Mouse (Mus musculus): ENCODE data around the gene Gm11938. TPM values are rescaled to one million over a fixed set of nuclear protein-coding genes. Genes with fewer than 3 reads are reported as not detected.
"Not testable (repeated sequence)": the region's sequence is repeated elsewhere in the genome, so short reads cannot be mapped to it uniquely, and the experiment has no call there.

Gm11938 gene
- polyA plus RNA-seq, 1 experiment = not detected

GRCm38 (mm10) chr11:99633293-99633692 lies 30.2 kb upstream of the Gm11938 start:
- Histone ChIP-seq H3K27ac (ENCODE audit: control insufficient read depth, insufficient read depth, low read depth, low read length) (no peak overlapping the region), H3K4me1 (ENCODE audit: control insufficient read depth, insufficient read depth, low read length) (no peaks in the 10 kb centered on the region), H3K36me3 (ENCODE audit: control insufficient read depth, insufficient read depth, low read length) (no peaks in the 10 kb centered on the region), H3K4me3 (ENCODE audit: control insufficient read depth, low read depth, low read length) (no peak overlapping the region), H3K27me3 (ENCODE audit: control insufficient read depth, insufficient read depth, low read length) (no peaks in the 10 kb centered on the region)
- TF ChIP-seq CTCF (IDR thresholded peaks at IDR 0.05; ENCODE audit: control insufficient read depth, insufficient read depth, insufficient replicate concordance, low read depth, low read length) (no peak), POLR2A (IDR thresholded peaks at IDR 0.05; ENCODE audit: control insufficient read depth, low read depth, low read length) (no peak)

- Histone ChIP-seq H3K4me3 (ENCODE audit: control insufficient read depth, low read depth, low read length) (no peak overlapping the region), H3K27ac (ENCODE audit: control insufficient read depth, insufficient read depth, low read depth, low read length) (no peak overlapping the region), H3K4me1 (ENCODE audit: control insufficient read depth, insufficient read depth, low read length) (no peaks in the 10 kb centered on the region), H3K27me3 (ENCODE audit: control insufficient read depth, insufficient read depth, low read length) (no peaks in the 10 kb centered on the region), H3K36me3 (ENCODE audit: control insufficient read depth, insufficient read depth, low read length) (no peaks in the 10 kb centered on the region)
- TF ChIP-seq POLR2A (IDR thresholded peaks at IDR 0.05; ENCODE audit: control insufficient read depth, low read depth, low read length) (no peak), CTCF (IDR thresholded peaks at IDR 0.05; ENCODE audit: control insufficient read depth, insufficient read depth, insufficient replicate concordance, low read depth, low read length) (no peak)
Measured at GRCm38 (mm10) chr11:99630890-99631289, 27.8 kb upstream of the Gm11938 start.

GRCm38 (mm10) chr11:99628138-99628537 lies 25.0 kb upstream of the Gm11938 start, which contains the start of gene Krtap4-1:
Gene Krtap4-1, minus strand, starts transcription at chr11:99628238.
- Histone ChIP-seq H3K27me3 (ENCODE audit: control insufficient read depth, insufficient read depth, low read length) (no peaks in the 10 kb centered on the region), H3K27ac (ENCODE audit: control insufficient read depth, insufficient read depth, low read depth, low read length) (no peak within 1 kb of the TSS), H3K4me1 (ENCODE audit: control insufficient read depth, insufficient read depth, low read length) (no peaks in the 10 kb centered on the region), H3K4me3 (ENCODE audit: control insufficient read depth, low read depth, low read length) (no peak within 1 kb of the TSS), H3K36me3 (ENCODE audit: control insufficient read depth, insufficient read depth, low read length) (no peaks in the 10 kb centered on the region)
- no peak for TF ChIP-seq CTCF (IDR thresholded peaks at IDR 0.05; ENCODE audit: control insufficient read depth, insufficient read depth, insufficient replicate concordance, low read depth, low read length)
- no peak for TF ChIP-seq POLR2A (IDR thresholded peaks at IDR 0.05; ENCODE audit: control insufficient read depth, low read depth, low read length)

GRCm38 (mm10) chr11:99620335-99620734 lies 17.2 kb upstream of the Gm11938 start, which contains the start of gene Gm11562:
Gene Gm11562, minus strand, starts transcription at chr11:99620435.
- Histone ChIP-seq H3K4me3 (ENCODE audit: control insufficient read depth, low read depth, low read length) (no peak within 1 kb of the TSS), H3K36me3 (ENCODE audit: control insufficient read depth, insufficient read depth, low read length) (no peaks in the 10 kb centered on the region), H3K4me1 (ENCODE audit: control insufficient read depth, insufficient read depth, low read length) (no peaks in the 10 kb centered on the region), H3K27ac (ENCODE audit: control insufficient read depth, insufficient read depth, low read depth, low read length) (no peak within 1 kb of the TSS), H3K27me3 (ENCODE audit: control insufficient read depth, insufficient read depth, low read length) (no peaks in the 10 kb centered on the region)
- TF ChIP-seq CTCF (IDR thresholded peaks at IDR 0.05; ENCODE audit: control insufficient read depth, insufficient read depth, insufficient replicate concordance, low read depth, low read length) = no peak
- TF ChIP-seq POLR2A (IDR thresholded peaks at IDR 0.05; ENCODE audit: control insufficient read depth, low read depth, low read length) = no peak

- TF ChIP-seq POLR2A (IDR thresholded peaks at IDR 0.05; ENCODE audit: control insufficient read depth, low read depth, low read length) (no peak), CTCF (IDR thresholded peaks at IDR 0.05; ENCODE audit: control insufficient read depth, insufficient read depth, insufficient replicate concordance, low read depth, low read length) (no peak)
- H3K4me1 ChIP-seq (ENCODE audit: control insufficient read depth, insufficient read depth, low read length) = no peaks in the 10 kb centered on the region
Measured at GRCm38 (mm10) chr11:99614796-99615363, 11.8 kb upstream of the Gm11938 start, which contains the start of gene Krtap2-4. Gene Krtap2-4, minus strand, starts transcription at chr11:99614846.

GRCm38 (mm10) chr11:99610089-99610488 lies 7.0 kb upstream of the Gm11938 start, which contains the start of gene Gm11937:
Gene Gm11937, minus strand, starts transcription at chr11:99610189.
- H3K27me3 ChIP-seq (ENCODE audit: control insufficient read depth, insufficient read depth, low read length); H3K4me1 ChIP-seq (ENCODE audit: control insufficient read depth, insufficient read depth, low read length); H3K36me3 ChIP-seq (ENCODE audit: control insufficient read depth, insufficient read depth, low read length); H3K4me3 ChIP-seq (ENCODE audit: control insufficient read depth, low read depth, low read length); H3K27ac ChIP-seq (ENCODE audit: control insufficient read depth, insufficient read depth, low read depth, low read length): not testable (repeated sequence)

More at GRCm38 (mm10) chr11:99614796-99615363, 11.8 kb upstream of the Gm11938 start, which contains the start of gene Krtap2-4:
- Histone ChIP-seq H3K27ac (ENCODE audit: control insufficient read depth, insufficient read depth, low read depth, low read length) (no peak within 1 kb of the TSS), H3K36me3 (ENCODE audit: control insufficient read depth, insufficient read depth, low read length) (no peaks in the 10 kb centered on the region), H3K4me3 (ENCODE audit: control insufficient read depth, low read depth, low read length) (no peak within 1 kb of the TSS), H3K27me3 (ENCODE audit: control insufficient read depth, insufficient read depth, low read length) (no peaks in the 10 kb centered on the region)

- no peak overlapping the region for H3K27ac ChIP-seq (ENCODE audit: control insufficient read depth, insufficient read depth, low read depth, low read length)
- no peaks in the 10 kb centered on the region for H3K27me3 ChIP-seq (ENCODE audit: control insufficient read depth, insufficient read depth, low read length)
- H3K36me3 ChIP-seq (ENCODE audit: control insufficient read depth, insufficient read depth, low read length) = no peaks in the 10 kb centered on the region
- H3K4me3 ChIP-seq (ENCODE audit: control insufficient read depth, low read depth, low read length) = no peak overlapping the region
- H3K4me1 ChIP-seq (ENCODE audit: control insufficient read depth, insufficient read depth, low read length) = no peaks in the 10 kb centered on the region
- TF ChIP-seq POLR2A (IDR thresholded peaks at IDR 0.05; ENCODE audit: control insufficient read depth, low read depth, low read length) = no peak
- no peak for TF ChIP-seq CTCF (IDR thresholded peaks at IDR 0.05; ENCODE audit: control insufficient read depth, insufficient read depth, insufficient replicate concordance, low read depth, low read length)
Measured at GRCm38 (mm10) chr11:99609126-99609525, 6.0 kb upstream of the Gm11938 start.

GRCm38 (mm10) chr11:99597742-99598141 lies 5.4 kb downstream of the Gm11938 start, which contains the start of gene Krtap9-3:
Gene Krtap9-3, minus strand, starts transcription at chr11:99598105.
- not testable (repeated sequence) for H3K27ac ChIP-seq (ENCODE audit: control insufficient read depth, insufficient read depth, low read depth, low read length); H3K27me3 ChIP-seq (ENCODE audit: control insufficient read depth, insufficient read depth, low read length); H3K4me1 ChIP-seq (ENCODE audit: control insufficient read depth, insufficient read depth, low read length); H3K36me3 ChIP-seq (ENCODE audit: control insufficient read depth, insufficient read depth, low read length)
- H3K4me3 ChIP-seq (ENCODE audit: control insufficient read depth, low read depth, low read length) = peak within 1 kb of the TSS; percentile 18
